Mouse (Mus musculus): Measurements from ENCODE around the gene Notum. TPM values are rescaled to one million over a fixed set of nuclear protein-coding genes. Genes with fewer than 3 reads are reported as not detected.
A peak's percentile ranks its signal among the peaks of the same experiment; 100 is the strongest.

Gene Notum
- total and polyA plus RNA-seq, 3 experiments, result 0.23 to 0.35 TPM; not detected in 1

- H3K36me3 ChIP-seq (ENCODE audit: control insufficient read depth, insufficient read depth, low read length), result no peaks in the 10 kb centered on the region
- TF ChIP-seq CTCF (IDR thresholded peaks at IDR 0.05) (no peak), POLR2A (IDR thresholded peaks at IDR 0.05; ENCODE audit: insufficient read depth, low read depth, low read length) (no peak), EP300 (IDR thresholded peaks at IDR 0.05; ENCODE audit: insufficient read depth, low read depth, low read length) (no peak)
- no peaks in the 10 kb centered on the region for H3K27me3 ChIP-seq (ENCODE audit: control insufficient read depth, insufficient read depth, low read length)
- peak overlapping the region; percentile 61 for H3K4me3 ChIP-seq
- no peak for DNase-seq
- no peaks in the 10 kb centered on the region for H3K79me2 ChIP-seq (replicated peaks; ENCODE audit: control insufficient read depth, insufficient read depth, low read length)
- H3K27ac ChIP-seq, result peak overlapping the region; percentile 78; the same call in 1 of the 2 replicates
- intact Hi-C loops (cut with DNase I), result no loop called here
- 50% methylated on average over 4 of the region's 4 CpGs for WGBS
- H3K9ac ChIP-seq (ENCODE audit: low read depth, low read length), result no peak overlapping the region; the same call in 1 of the 2 replicates
- peaks cover 3% of the 10 kb centered on the region for H3K4me1 ChIP-seq (ENCODE audit: control insufficient read depth, insufficient read depth, low read length)
Observed at GRCm38 (mm10) chr11:120616617-120617294, 44.2 kb downstream of the Notum start.

- no peaks in the 10 kb centered on the region for H3K27me3 ChIP-seq (ENCODE audit: control insufficient read depth, insufficient read depth, low read length)
- H3K27ac ChIP-seq, result no peak overlapping the region
- DNase-seq, result no peak
- H3K79me2 ChIP-seq (replicated peaks; ENCODE audit: control insufficient read depth, insufficient read depth, low read length), result no peaks in the 10 kb centered on the region
- peaks cover 3% of the 10 kb centered on the region for H3K4me1 ChIP-seq (ENCODE audit: control insufficient read depth, insufficient read depth, low read length)
- H3K36me3 ChIP-seq (ENCODE audit: control insufficient read depth, insufficient read depth, low read length), result no peaks in the 10 kb centered on the region
- no peak overlapping the region for H3K4me3 ChIP-seq
- WGBS, result 87% methylated on average over 11 of the region's 11 CpGs
- intact Hi-C loops (cut with DNase I), result no loop called here
- TF ChIP-seq POLR2A (IDR thresholded peaks at IDR 0.05; ENCODE audit: insufficient read depth, low read depth, low read length) (no peak), CTCF (IDR thresholded peaks at IDR 0.05) (no peak), EP300 (IDR thresholded peaks at IDR 0.05; ENCODE audit: insufficient read depth, low read depth, low read length) (no peak)
- no peak overlapping the region for H3K9ac ChIP-seq (ENCODE audit: low read depth, low read length)
Observed at GRCm38 (mm10) chr11:120615606-120616203, 45.3 kb downstream of the Notum start.

GRCm38 (mm10) chr11:120615167-120615566 lies 45.8 kb downstream of the Notum start:
- TF ChIP-seq CTCF (IDR thresholded peaks at IDR 0.05) (no peak), POLR2A (IDR thresholded peaks at IDR 0.05; ENCODE audit: insufficient read depth, low read depth, low read length) (no peak), EP300 (IDR thresholded peaks at IDR 0.05; ENCODE audit: insufficient read depth, low read depth, low read length) (no peak)
- WGBS, result 90% methylated on average over 6 of the region's 6 CpGs
- DNase-seq, result no peak
- H3K9ac ChIP-seq (ENCODE audit: low read depth, low read length), result no peak overlapping the region
- no peaks in the 10 kb centered on the region for H3K36me3 ChIP-seq (ENCODE audit: control insufficient read depth, insufficient read depth, low read length)
- no peak overlapping the region for H3K27ac ChIP-seq
- no peaks in the 10 kb centered on the region for H3K27me3 ChIP-seq (ENCODE audit: control insufficient read depth, insufficient read depth, low read length)
- H3K4me3 ChIP-seq, result no peak overlapping the region
- intact Hi-C loops (cut with DNase I), result no loop called here
- peaks cover 3% of the 10 kb centered on the region for H3K4me1 ChIP-seq (ENCODE audit: control insufficient read depth, insufficient read depth, low read length)
- H3K79me2 ChIP-seq (replicated peaks; ENCODE audit: control insufficient read depth, insufficient read depth, low read length), result no peaks in the 10 kb centered on the region

- WGBS, result 83% methylated on average over 8 of the region's 8 CpGs
- intact Hi-C loops (cut with DNase I), result loop anchor here (2.0 kb wide), 1 partner anchor 31 kb away; no protein-coding TSS in a partner anchor
- Histone ChIP-seq H3K4me3 (no peak overlapping the region), H3K27ac (no peak overlapping the region), H3K36me3 (ENCODE audit: control insufficient read depth, insufficient read depth, low read length) (no peaks in the 10 kb centered on the region), H3K4me1 (ENCODE audit: control insufficient read depth, insufficient read depth, low read length) (peaks cover 3% of the 10 kb centered on the region), H3K27me3 (ENCODE audit: control insufficient read depth, insufficient read depth, low read length) (no peaks in the 10 kb centered on the region), H3K9ac (ENCODE audit: low read depth, low read length) (no peak overlapping the region), H3K79me2 (replicated peaks; ENCODE audit: control insufficient read depth, insufficient read depth, low read length) (no peaks in the 10 kb centered on the region)
- TF ChIP-seq CTCF (IDR thresholded peaks at IDR 0.05), result no peak
- no peak for TF ChIP-seq EP300 (IDR thresholded peaks at IDR 0.05; ENCODE audit: insufficient read depth, low read depth, low read length)
- TF ChIP-seq POLR2A (IDR thresholded peaks at IDR 0.05; ENCODE audit: insufficient read depth, low read depth, low read length), result no peak
- DNase-seq, result no peak
Observed at GRCm38 (mm10) chr11:120613976-120614375, 47.0 kb downstream of the Notum start.

- no peaks in the 10 kb centered on the region for H3K36me3 ChIP-seq (ENCODE audit: control insufficient read depth, insufficient read depth, low read length)
- H3K9ac ChIP-seq (ENCODE audit: low read depth, low read length), result no peak overlapping the region
- no peak for DNase-seq
- no peaks in the 10 kb centered on the region for H3K27me3 ChIP-seq (ENCODE audit: control insufficient read depth, insufficient read depth, low read length)
- peaks cover 3% of the 10 kb centered on the region for H3K4me1 ChIP-seq (ENCODE audit: control insufficient read depth, insufficient read depth, low read length)
- intact Hi-C loops (cut with DNase I), result loop anchor here (2.0 kb wide), 1 partner anchor 31 kb away; no protein-coding TSS in a partner anchor
- TF ChIP-seq CTCF (IDR thresholded peaks at IDR 0.05) (no peak), POLR2A (IDR thresholded peaks at IDR 0.05; ENCODE audit: insufficient read depth, low read depth, low read length) (no peak), EP300 (IDR thresholded peaks at IDR 0.05; ENCODE audit: insufficient read depth, low read depth, low read length) (no peak)
- no peaks in the 10 kb centered on the region for H3K79me2 ChIP-seq (replicated peaks; ENCODE audit: control insufficient read depth, insufficient read depth, low read length)
- no peak overlapping the region for H3K27ac ChIP-seq
- H3K4me3 ChIP-seq, result no peak overlapping the region
- WGBS, result 82% methylated on average over 10 of the region's 10 CpGs
Observed at GRCm38 (mm10) chr11:120613481-120613972, 47.4 kb downstream of the Notum start.

GRCm38 (mm10) chr11:120612763-120613162 lies 48.2 kb downstream of the Notum start:
- Histone ChIP-seq H3K4me1 (ENCODE audit: control insufficient read depth, insufficient read depth, low read length) (peaks cover 3% of the 10 kb centered on the region), H3K27ac (no peak overlapping the region), H3K9ac (ENCODE audit: low read depth, low read length) (no peak overlapping the region), H3K79me2 (replicated peaks; ENCODE audit: control insufficient read depth, insufficient read depth, low read length) (no peaks in the 10 kb centered on the region), H3K4me3 (no peak overlapping the region), H3K27me3 (ENCODE audit: control insufficient read depth, insufficient read depth, low read length) (no peaks in the 10 kb centered on the region), H3K36me3 (ENCODE audit: control insufficient read depth, insufficient read depth, low read length) (no peaks in the 10 kb centered on the region)
- peak; percentile 72 to 80 for DNase-seq
- intact Hi-C loops (cut with DNase I), result loop anchor here (1.0 to 2.0 kb wide), 3 partner anchors 30 to 123 kb away; no protein-coding TSS in a partner anchor
- WGBS, result 37% methylated on average over 6 of the region's 6 CpGs
- TF ChIP-seq CTCF (IDR thresholded peaks at IDR 0.05) (peak; percentile 88), EP300 (IDR thresholded peaks at IDR 0.05; ENCODE audit: insufficient read depth, low read depth, low read length) (peak; percentile 86), POLR2A (IDR thresholded peaks at IDR 0.05; ENCODE audit: insufficient read depth, low read depth, low read length) (no peak)

All from heart, adult 2 months (tissue).